29 mouse cellular contexts compared by ENCODE assay signal in the genomic region with DNA sequence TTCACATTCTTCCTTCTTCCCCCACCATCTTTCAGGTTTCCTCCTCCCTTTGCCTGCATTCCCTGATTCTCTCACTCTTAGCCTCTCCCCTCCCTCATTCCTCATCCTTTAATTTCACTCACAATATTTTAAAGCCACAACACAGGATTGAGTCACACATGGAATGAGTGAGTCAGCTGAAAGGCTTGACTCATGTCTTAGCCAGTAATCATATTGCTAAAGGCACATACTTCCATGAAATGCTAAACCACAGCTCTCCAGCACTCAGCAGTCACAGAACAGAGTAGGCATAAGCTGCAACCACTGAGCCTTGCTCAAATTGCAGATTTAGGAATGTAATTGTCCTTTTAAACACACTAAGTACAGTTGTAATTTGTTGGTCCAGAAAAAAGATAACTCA.
DNase-seq lines count a peak whose midpoint lies in the region; ATAC-seq and TF ChIP-seq lines count a peak whose summit lies in the region.
"Had no signal": no experiment of that assay in that cellular context is flagged by ENCODE, and none has a peak within 500 bp of the region (broad histone marks: within the 10 kb centered on the region; RNA-seq: fewer than 3 reads in every experiment).

No protein-coding gene starts in this region.

- TF ChIP-seq CTCF in heart, adult 2 months (IDR thresholded peaks at IDR 0.05), result no peak

- H3K27me3 ChIP-seq in embryonic facial prominence, embryonic 14.5 days (replicated peaks; ENCODE audit: control insufficient read depth, insufficient read depth, low read length), result no peaks in the 10 kb centered on the region
- peaks cover 5% of the 10 kb centered on the region for H3K27me3 ChIP-seq in embryonic facial prominence, embryonic 10.5 days (replicated peaks; ENCODE audit: low read depth, poor library complexity, severe bottlenecking)
- H3K27me3 ChIP-seq in heart, adult 2 months (ENCODE audit: control insufficient read depth, insufficient read depth, low read length), result no peaks in the 10 kb centered on the region
- H3K27me3 ChIP-seq: heart, embryonic 13.5 days; limb, embryonic 15.5 days; neural tube, embryonic 12.5 days had no signal

- no peaks in the 10 kb centered on the region for H3K36me3 ChIP-seq in embryonic facial prominence, embryonic 14.5 days (ENCODE audit: control insufficient read depth, insufficient read depth, low read length)
- H3K36me3 ChIP-seq in embryonic facial prominence, embryonic 10.5 days (replicated peaks), result no peaks in the 10 kb centered on the region
- no peaks in the 10 kb centered on the region for H3K36me3 ChIP-seq in heart, adult 2 months (ENCODE audit: control insufficient read depth, insufficient read depth, low read length)
- H3K36me3 ChIP-seq: heart, embryonic 13.5 days; limb, embryonic 15.5 days; neural tube, embryonic 12.5 days had no signal

- no peak overlapping the region for H3K4me2 ChIP-seq in embryonic facial prominence, embryonic 14.5 days (ENCODE audit: low read depth, low read length)
- H3K4me2 ChIP-seq: heart, embryonic 13.5 days; limb, embryonic 15.5 days; lung, embryonic 14.5 days; neural tube, embryonic 12.5 days had no signal

- intact Hi-C loops in heart, adult 2 months (cut with DNase I), result no loop called here

- no peaks in the 10 kb centered on the region for H3K9me3 ChIP-seq in embryonic facial prominence, embryonic 14.5 days (ENCODE audit: control insufficient read depth, low read length)
- H3K9me3 ChIP-seq in embryonic facial prominence, embryonic 10.5 days, result no peaks in the 10 kb centered on the region
- H3K9me3 ChIP-seq: heart, embryonic 13.5 days; limb, embryonic 15.5 days; neural tube, embryonic 12.5 days had no signal

- ATAC-seq in embryonic facial prominence, embryonic 14.5 days (ENCODE audit: low read depth), result peak; percentile 57; the same call in 1 of the 2 replicates
- ATAC-seq: CD4-positive, CD25-positive, alpha-beta regulatory T cell, adult 4 months; forebrain, embryonic 14.5 days; hindbrain, postnatal 0 days; intestine, embryonic 16.5 days had no signal

- DNase-seq in embryonic facial prominence, embryonic 14.5 days (ENCODE audit: low spot score), result peak; percentile 32
- no peak for DNase-seq in embryonic facial prominence, embryonic 10.5 days (ENCODE audit: low spot score)
- DNase-seq in 3T3-L1 (ENCODE audit: low read depth, low spot score) (peak; percentile 94), MN1 (ENCODE audit: low spot score) (peak; percentile 10)
- DNase-seq in fibroblast of lung, adult 2 months (ENCODE audit: low read depth), result peak; percentile 67
- DNase-seq in heart, adult 2 months, result no peak
- DNase-seq in frontal cortex, postnatal 25 days (ENCODE audit: low spot score in 2 of 2), result no peak
- DNase-seq: cerebellum, adult 9-10 months; gastrocnemius, postnatal 14 days; heart, adult 18-20 months; heart, postnatal 14 days; kidney, adult 9 months; kidney, postnatal 25 days; lung, embryonic 14.5 days; lung, postnatal 4 days; midbrain, embryonic 14.5 days; right cerebral cortex, postnatal 14 days; thymus, adult 2 months had no signal

- H3K4me1 ChIP-seq in embryonic facial prominence, embryonic 14.5 days (ENCODE audit: control insufficient read depth, insufficient read depth, low read length), result no peaks in the 10 kb centered on the region
- H3K4me1 ChIP-seq in embryonic facial prominence, embryonic 10.5 days, result no peaks in the 10 kb centered on the region
- H3K4me1 ChIP-seq in heart, adult 2 months (ENCODE audit: control insufficient read depth, insufficient read depth, low read length), result no peaks in the 10 kb centered on the region
- H3K4me1 ChIP-seq: heart, embryonic 13.5 days; limb, embryonic 15.5 days; neural tube, embryonic 12.5 days had no signal

- no peak overlapping the region for H3K4me3 ChIP-seq in embryonic facial prominence, embryonic 14.5 days (ENCODE audit: low read depth, low read length)
- no peak overlapping the region for H3K4me3 ChIP-seq in embryonic facial prominence, embryonic 10.5 days
- H3K4me3 ChIP-seq in heart, adult 2 months, result no peak overlapping the region
- H3K4me3 ChIP-seq: erythroblast, embryonic 14.5 days; heart, embryonic 13.5 days; layer of hippocampus, adult 2 months; limb, embryonic 15.5 days; neural tube, embryonic 12.5 days had no signal

- H3K9ac ChIP-seq in embryonic facial prominence, embryonic 14.5 days (ENCODE audit: low read depth, low read length), result no peak overlapping the region
- no peak overlapping the region for H3K9ac ChIP-seq in heart, adult 2 months (ENCODE audit: low read depth, low read length)
- H3K9ac ChIP-seq: heart, embryonic 13.5 days; limb, embryonic 15.5 days; liver, embryonic 14.5 days; lung, embryonic 14.5 days; neural tube, embryonic 12.5 days had no signal

- TF ChIP-seq POLR2A in heart, adult 2 months (IDR thresholded peaks at IDR 0.05; ENCODE audit: insufficient read depth, low read depth, low read length), result no peak

- no peaks in the 10 kb centered on the region for H3K79me2 ChIP-seq in heart, adult 2 months (replicated peaks; ENCODE audit: control insufficient read depth, insufficient read depth, low read length)

- no peak overlapping the region for H3K27ac ChIP-seq in embryonic facial prominence, embryonic 14.5 days (replicated peaks; ENCODE audit: low read depth, low read length)
- H3K27ac ChIP-seq in embryonic facial prominence, embryonic 10.5 days (replicated peaks), result no peak overlapping the region
- no peak overlapping the region for H3K27ac ChIP-seq in heart, adult 2 months
- H3K27ac ChIP-seq: heart, embryonic 13.5 days; hindbrain, postnatal 0 days; layer of hippocampus, adult 2 months; limb, embryonic 15.5 days; liver, embryonic 14.5 days; neural tube, embryonic 12.5 days; stomach, postnatal 0 days had no signal

- TF ChIP-seq EP300 in heart, adult 2 months (IDR thresholded peaks at IDR 0.05; ENCODE audit: insufficient read depth, low read depth, low read length), result no peak

Comparison
In these comparisons a context has a peak if more than half of its experiments do, and no peak if none do; other contexts are left out.
1. DNase-seq: peak in embryonic facial prominence, embryonic 14.5 days (single experiment), 3T3-L1 (single experiment), MN1 (single experiment) and fibroblast of lung, adult 2 months (single experiment); none in embryonic facial prominence, embryonic 10.5 days (single experiment), heart, adult 2 months (0 of 2) and frontal cortex, postnatal 25 days (0 of 2).